Mouse (Mus musculus) cerebellum, adult 2 months (tissue): ENCODE measurements at regions not wholly inside any gene's neighbourhood (a gene's known extent, or its start where the extent isn't known, plus 50 kb on each side); places are given as distances from the start of the nearest gene placed in this dataset.

ENCODE experiments used
- DNase-seq, 2 experiments: peaks; one replicate each; pipeline ENCODE4 v3.0.0; 2021
- H3K27ac ChIP-seq: fragments of 200-500 bp; 2 replicates; pipeline ENCODE4 v1.5.1; 2012; ENCODE audit warnings: low read length, control low read depth, inconsistent platforms; ENCODE audit not compliant: insufficient read depth
- H3K27me3 ChIP-seq: fragments of 200-500 bp; 2 replicates; pipeline ENCODE4 v1.6.1; 2012; ENCODE audit warnings: inconsistent platforms, mild to moderate bottlenecking, low read length, moderate library complexity; ENCODE audit not compliant: control insufficient read depth, insufficient read depth
- H3K4me1 ChIP-seq: fragments of 200-500 bp; 2 replicates; pipeline ENCODE4 v1.6.1; 2011; ENCODE audit warnings: low read length; ENCODE audit not compliant: control insufficient read depth, insufficient read depth
- H3K4me3 ChIP-seq: fragments of 200-500 bp; replicated peaks from 2 replicates; pipeline ENCODE3; 2011; ENCODE audit warnings: mild to moderate bottlenecking, low read depth, low read length, control low read depth; ENCODE audit not compliant: insufficient read depth
- CTCF ChIP-seq: fragments of 200-500 bp; IDR thresholded peaks from 2 replicates; pipeline ENCODE4 v1.5.1; 2011; ENCODE audit warnings: low read depth, mild to moderate bottlenecking, control low read depth, low read length, moderate library complexity, borderline replicate concordance; ENCODE audit not compliant: insufficient read depth
- POLR2A ChIP-seq: fragments of 200-500 bp; IDR thresholded peaks from 2 replicates; pipeline ENCODE4 v1.6.1; 2011; ENCODE audit warnings: low read length, control low read depth, borderline replicate concordance; ENCODE audit not compliant: insufficient read depth
- WGBS: fragments of 180-500 bp; shearing (Covaris S2); methylation state at CpG from one replicate; pipeline ENCODE4 v1.1.7; 2018; 5-methylcytosine and 5-hydroxymethylcytosine counted together

GRCm38 (mm10) chr13:53811862-53812261, 243.6 kb downstream of the Drd1 start:
- TF ChIP-seq POLR2A: no peak
- peak; percentile 95 for TF ChIP-seq CTCF
- H3K27ac ChIP-seq: no peak overlapping the region
- no peaks in the 10 kb centered on the region; the same call in 1 of the 2 replicates for H3K4me1 ChIP-seq
- no peak overlapping the region for H3K4me3 ChIP-seq
- 23% methylated on average over 4 of the region's 4 CpGs for WGBS
- peak; percentile 58 to 70 for DNase-seq
- H3K27me3 ChIP-seq: no peaks in the 10 kb centered on the region

- 75% methylated on average over 8 of the region's 8 CpGs for WGBS
- Histone ChIP-seq H3K27ac (no peak overlapping the region), H3K4me1 (no peaks in the 10 kb centered on the region; the same call in 1 of the 2 replicates), H3K4me3 (no peak overlapping the region), H3K27me3 (no peaks in the 10 kb centered on the region)
- peak in 1 of 2 experiments; percentile 2 for DNase-seq
- TF ChIP-seq POLR2A (no peak), CTCF (no peak)
These were observed 244.4 kb downstream of the Drd1 start for GRCm38 (mm10) chr13:53811151-53811550.

- no peak for DNase-seq
- H3K27ac ChIP-seq: no peak overlapping the region
- no peaks in the 10 kb centered on the region for H3K4me1 ChIP-seq
- H3K4me3 ChIP-seq: no peak overlapping the region
- 63% methylated on average over 13 of the region's 13 CpGs for WGBS
- TF ChIP-seq CTCF: no peak
- no peak for TF ChIP-seq POLR2A
- no peaks in the 10 kb centered on the region for H3K27me3 ChIP-seq
These were observed 247.5 kb downstream of the Drd1 start for GRCm38 (mm10) chr13:53807791-53808525.

- no peaks in the 10 kb centered on the region for H3K4me1 ChIP-seq
- H3K27me3 ChIP-seq: no peaks in the 10 kb centered on the region
- H3K27ac ChIP-seq: no peak overlapping the region
- 65% methylated on average over 4 of the region's 4 CpGs for WGBS
- no peak for DNase-seq
- H3K4me3 ChIP-seq: no peak overlapping the region
- no peak for TF ChIP-seq POLR2A
- TF ChIP-seq CTCF: no peak
These were observed 249.6 kb downstream of the Drd1 start for GRCm38 (mm10) chr13:53805872-53806271.

- Histone ChIP-seq H3K27ac (no peak overlapping the region), H3K4me3 (no peak overlapping the region), H3K27me3 (no peaks in the 10 kb centered on the region), H3K4me1 (no peaks in the 10 kb centered on the region)
- no peak for TF ChIP-seq POLR2A
- TF ChIP-seq CTCF: no peak
- DNase-seq: no peak
- WGBS: 80% methylated on average over 5 of the region's 5 CpGs
These were observed 254.5 kb downstream of the Drd1 start for GRCm38 (mm10) chr13:53800978-53801377.

- Histone ChIP-seq H3K4me3 (no peak overlapping the region), H3K27me3 (no peaks in the 10 kb centered on the region), H3K4me1 (no peaks in the 10 kb centered on the region), H3K27ac (no peak overlapping the region)
- TF ChIP-seq POLR2A (no peak), CTCF (no peak)
- WGBS: 73% methylated on average over 2 of the region's 2 CpGs
- DNase-seq: no peak
These were observed 266.7 kb downstream of the Drd1 start for GRCm38 (mm10) chr13:53788809-53789208.

GRCm38 (mm10) chr13:53783492-53783891, 272.0 kb downstream of the Drd1 start:
- WGBS: 24% methylated on average over 6 of the region's 6 CpGs
- TF ChIP-seq POLR2A (no peak), CTCF (peak; percentile 87)

GRCm38 (mm10) chr13:53779150-53779549, 276.4 kb downstream of the Drd1 start:
- H3K4me1 ChIP-seq: no peaks in the 10 kb centered on the region
- DNase-seq: peak; percentile 20 to 31
- no peaks in the 10 kb centered on the region for H3K27me3 ChIP-seq
- H3K27ac ChIP-seq: no peak overlapping the region
- 54% methylated on average over 4 of the region's 4 CpGs for WGBS
- TF ChIP-seq CTCF: peak; percentile 59; the same call in 1 of the 2 replicates
- TF ChIP-seq POLR2A: no peak
- no peak overlapping the region for H3K4me3 ChIP-seq

More at GRCm38 (mm10) chr13:53783492-53783891, 272.0 kb downstream of the Drd1 start:
- H3K27ac ChIP-seq: no peak overlapping the region
- no peak overlapping the region for H3K4me3 ChIP-seq
- no peaks in the 10 kb centered on the region for H3K4me1 ChIP-seq
- peak; percentile 62 to 72 for DNase-seq
- H3K27me3 ChIP-seq: no peaks in the 10 kb centered on the region
